Mouse (Mus musculus): Measurements from ENCODE around the gene Itga2b. TPM values are rescaled to one million over a fixed set of nuclear protein-coding genes. Genes with fewer than 3 reads are reported as not detected.

Itga2b gene
- polyA plus RNA-seq, 1 experiment from 2014 or later, result 5.4 TPM

DNA sequence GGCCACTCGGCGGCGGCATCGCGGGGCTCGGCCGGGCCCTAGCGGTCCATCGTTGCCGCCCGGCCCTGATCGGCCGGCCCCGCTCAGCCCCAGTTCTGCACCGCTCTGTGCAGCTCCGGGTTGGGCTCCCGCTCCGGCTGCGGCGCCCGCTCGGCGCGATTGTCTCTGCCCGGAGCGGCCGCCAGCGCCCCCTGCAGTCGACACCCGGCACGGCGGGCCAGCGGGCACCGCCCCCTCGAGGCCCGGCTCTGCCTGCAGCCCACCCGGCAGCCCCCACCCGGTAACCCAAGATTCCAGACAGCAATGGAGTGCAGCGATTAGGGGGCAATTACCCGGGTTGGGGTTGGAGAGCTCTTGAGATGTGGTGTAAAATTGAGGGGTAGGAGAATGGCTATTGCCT, 22.4 kb downstream of the Itga2b start, which contains the start of gene Fam171a2:
Gene Fam171a2, minus strand, starts transcription at position 186 of the 400 bp plus-strand sequence.
- Histone ChIP-seq H3K27ac (replicated peaks; ENCODE audit: low read depth, low read length) (peak within 1 kb of the TSS; percentile 98), H3K4me3 (replicated peaks; ENCODE audit: low read depth, low read length) (peak within 1 kb of the TSS; percentile 100), H3K9me3 (ENCODE audit: control insufficient read depth, low read length) (no peaks in the 10 kb centered on the region), H3K36me3 (ENCODE audit: control insufficient read depth, insufficient read depth, low read length) (peaks cover 15% of the 10 kb centered on the region), H3K4me1 (ENCODE audit: control insufficient read depth, insufficient read depth, low read length) (peaks cover 30% of the 10 kb centered on the region), H3K27me3 (ENCODE audit: control insufficient read depth, insufficient read depth, low read length) (no peaks in the 10 kb centered on the region), H3K9ac (replicated peaks; ENCODE audit: low read length) (peak within 1 kb of the TSS; percentile 100), H3K4me2 (ENCODE audit: low read length) (peak within 1 kb of the TSS; percentile 67)
- peak; percentile 93 for DNase-seq
- peak; percentile 82 for ATAC-seq (ENCODE audit: low FRiP score, low TSS enrichment)
- WGBS, result under 1% methylated on average over 35 of the region's 40 CpGs

DNA sequence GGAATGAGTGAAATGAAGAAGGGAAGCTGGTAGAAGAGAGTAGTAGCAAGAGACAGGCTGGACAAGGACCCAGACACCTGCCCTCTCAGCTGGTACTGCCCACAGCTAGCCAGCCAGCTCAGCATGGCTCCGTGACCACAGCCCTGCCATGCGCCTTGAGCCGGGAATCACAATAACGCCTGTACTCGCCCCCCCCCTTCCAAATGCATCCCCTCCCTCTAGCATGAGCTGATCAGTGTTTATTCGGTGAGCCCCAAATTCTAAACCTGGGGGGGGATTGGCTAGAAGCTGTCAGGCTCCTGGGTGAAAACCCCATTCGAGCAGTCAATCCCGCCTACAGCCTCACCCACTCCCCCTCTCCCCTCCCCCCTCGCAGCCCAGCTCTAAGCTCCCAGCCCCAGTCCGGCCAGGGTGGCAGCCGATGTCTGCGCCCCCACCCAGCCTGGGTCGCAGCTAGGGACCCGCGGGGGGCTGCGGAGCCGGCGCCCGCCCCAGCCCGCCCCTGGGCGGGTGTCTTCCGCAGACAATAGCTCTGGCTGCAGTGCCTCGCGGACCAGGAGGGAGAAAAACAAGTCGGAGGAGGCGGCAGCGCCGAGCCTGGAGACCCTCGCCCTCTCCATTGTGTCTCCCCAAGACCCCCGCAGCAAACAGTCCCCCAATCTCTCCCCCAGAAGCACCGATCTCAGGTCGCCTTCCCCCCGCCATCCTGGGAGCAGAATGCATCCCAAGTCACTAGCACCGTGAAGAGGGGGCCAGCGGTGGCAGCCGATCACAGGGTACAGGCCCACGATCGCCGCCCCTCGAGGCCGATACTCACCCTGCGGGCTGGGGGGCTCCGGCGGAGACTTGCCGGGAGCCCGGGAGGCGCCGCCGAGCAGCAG, 23.1 kb downstream of the Itga2b start:
- Histone ChIP-seq H3K27me3 (ENCODE audit: control insufficient read depth, insufficient read depth, low read length) (no peaks in the 10 kb centered on the region), H3K4me1 (ENCODE audit: control insufficient read depth, insufficient read depth, low read length) (peaks cover 30% of the 10 kb centered on the region), H3K9ac (replicated peaks; ENCODE audit: low read length) (peak overlapping the region; percentile 100), H3K4me3 (replicated peaks; ENCODE audit: low read depth, low read length) (peak overlapping the region; percentile 100), H3K27ac (replicated peaks; ENCODE audit: low read depth, low read length) (peak overlapping the region; percentile 98), H3K36me3 (ENCODE audit: control insufficient read depth, insufficient read depth, low read length) (peaks cover 19% of the 10 kb centered on the region), H3K9me3 (ENCODE audit: control insufficient read depth, low read length) (no peaks in the 10 kb centered on the region), H3K4me2 (ENCODE audit: low read length) (peak overlapping the region; percentile 67)
- under 1% methylated on average over 49 of the region's 49 CpGs for WGBS
- peak; percentile 81 for DNase-seq
- peak; percentile 66 for ATAC-seq (ENCODE audit: low FRiP score, low TSS enrichment)

DNA sequence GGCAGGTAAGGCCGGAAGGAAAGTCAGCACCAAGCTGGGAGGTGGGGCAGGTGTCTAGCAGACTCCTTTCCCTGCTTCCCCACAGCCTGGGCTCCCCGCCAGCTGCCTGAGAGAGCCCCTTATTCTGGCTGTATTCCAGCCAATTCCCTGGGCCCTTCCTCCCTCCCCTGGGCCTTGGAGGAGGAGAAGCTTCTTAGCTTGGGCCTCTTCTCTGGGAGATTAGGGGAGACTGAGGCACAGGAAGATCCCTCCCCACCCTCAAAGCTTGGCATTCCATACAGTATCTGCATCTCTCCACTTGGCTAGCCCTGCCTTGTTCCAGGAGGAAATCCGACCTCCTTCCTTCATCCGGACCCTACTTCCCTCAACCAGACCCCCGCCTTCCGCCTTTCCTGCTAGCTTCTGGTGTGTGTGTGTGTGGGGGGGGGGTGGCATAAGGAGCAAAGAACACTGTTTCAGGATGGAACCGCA, 24.0 kb downstream of the Itga2b start:
- no peaks in the 10 kb centered on the region for H3K9me3 ChIP-seq (ENCODE audit: control insufficient read depth, low read length)
- no peak for ATAC-seq (ENCODE audit: low FRiP score, low TSS enrichment)
- H3K4me1 ChIP-seq (ENCODE audit: control insufficient read depth, insufficient read depth, low read length), result peaks cover 30% of the 10 kb centered on the region
- 22% methylated on average over 7 of the region's 7 CpGs for WGBS
- peak overlapping the region; percentile 67 for H3K4me2 ChIP-seq (ENCODE audit: low read length)
- peak overlapping the region; percentile 100 for H3K4me3 ChIP-seq (replicated peaks; ENCODE audit: low read depth, low read length)
- H3K36me3 ChIP-seq (ENCODE audit: control insufficient read depth, insufficient read depth, low read length), result peaks cover 28% of the 10 kb centered on the region
- DNase-seq, result peak; percentile 82
- peak overlapping the region; percentile 100 for H3K9ac ChIP-seq (replicated peaks; ENCODE audit: low read length)
- H3K27me3 ChIP-seq (ENCODE audit: control insufficient read depth, insufficient read depth, low read length), result no peaks in the 10 kb centered on the region
- H3K27ac ChIP-seq (replicated peaks; ENCODE audit: low read depth, low read length), result peak overlapping the region; percentile 98

DNA sequence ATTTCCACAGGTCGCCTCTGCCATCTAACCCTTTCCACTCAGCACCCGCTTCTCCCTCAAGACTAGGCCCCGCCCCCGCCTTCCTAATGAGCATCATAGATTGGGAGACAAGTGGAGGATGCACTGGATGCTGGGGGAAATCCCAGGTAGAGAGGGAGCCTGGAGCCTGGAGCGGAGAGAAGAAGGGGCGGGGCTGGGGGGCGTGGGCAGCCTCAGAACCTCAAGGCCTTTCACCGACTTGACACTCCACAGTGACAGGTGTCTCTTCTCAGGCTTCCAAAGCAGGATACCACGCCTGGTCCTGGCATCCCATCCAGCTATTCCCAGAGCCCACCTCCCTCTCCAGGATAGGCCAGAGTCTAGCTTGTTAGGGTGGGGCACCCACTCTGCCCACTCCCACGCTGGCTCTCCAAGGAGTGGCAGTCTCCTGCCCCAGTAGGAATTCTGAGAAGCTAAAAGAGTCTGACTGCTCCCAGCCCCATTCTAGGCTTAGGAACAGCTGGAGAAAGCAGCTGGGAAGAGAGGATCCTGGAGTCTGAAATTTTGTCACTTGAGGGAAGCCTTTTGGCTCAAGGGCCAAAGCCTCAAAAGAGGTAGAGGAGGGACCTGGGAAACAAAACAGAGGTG, 24.5 kb downstream of the Itga2b start:
- no peak for ATAC-seq (ENCODE audit: low FRiP score, low TSS enrichment)
- Histone ChIP-seq H3K9me3 (ENCODE audit: control insufficient read depth, low read length) (no peaks in the 10 kb centered on the region), H3K27me3 (ENCODE audit: control insufficient read depth, insufficient read depth, low read length) (no peaks in the 10 kb centered on the region), H3K36me3 (ENCODE audit: control insufficient read depth, insufficient read depth, low read length) (peaks cover 33% of the 10 kb centered on the region), H3K4me2 (ENCODE audit: low read length) (peak overlapping the region; percentile 67), H3K27ac (replicated peaks; ENCODE audit: low read depth, low read length) (peak overlapping the region; percentile 98), H3K4me1 (ENCODE audit: control insufficient read depth, insufficient read depth, low read length) (peaks cover 30% of the 10 kb centered on the region), H3K4me3 (replicated peaks; ENCODE audit: low read depth, low read length) (peak overlapping the region; percentile 100), H3K9ac (replicated peaks; ENCODE audit: low read length) (peak overlapping the region; percentile 100)
- DNase-seq, result peak; percentile 42
- WGBS, result 8% methylated on average over 10 of the region's 10 CpGs

DNA sequence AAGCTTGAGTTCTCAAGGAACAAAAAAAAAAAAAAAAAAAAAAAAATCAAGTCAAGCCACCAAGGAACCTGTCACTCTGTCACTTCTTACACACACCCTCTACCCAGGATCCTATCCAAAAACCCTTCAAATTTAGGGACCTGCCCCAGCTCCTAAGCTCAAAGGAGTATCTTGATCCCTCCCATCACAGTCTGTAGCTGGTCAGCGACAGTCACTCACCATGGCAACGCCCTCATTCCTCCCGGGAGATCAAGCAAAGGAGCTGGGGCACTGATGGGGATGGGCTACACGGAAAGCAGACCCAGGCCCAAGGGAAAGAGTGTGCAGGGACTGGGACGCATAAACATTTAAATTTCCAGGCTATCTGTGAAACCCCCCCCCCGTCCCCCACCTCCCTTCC, 25.1 kb downstream of the Itga2b start:
- Histone ChIP-seq H3K36me3 (ENCODE audit: control insufficient read depth, insufficient read depth, low read length) (peaks cover 39% of the 10 kb centered on the region), H3K27me3 (ENCODE audit: control insufficient read depth, insufficient read depth, low read length) (no peaks in the 10 kb centered on the region), H3K4me2 (ENCODE audit: low read length) (peak overlapping the region; percentile 67), H3K27ac (replicated peaks; ENCODE audit: low read depth, low read length) (peak overlapping the region; percentile 98; the same call in 1 of the 2 replicates), H3K4me1 (ENCODE audit: control insufficient read depth, insufficient read depth, low read length) (peaks cover 30% of the 10 kb centered on the region), H3K4me3 (replicated peaks; ENCODE audit: low read depth, low read length) (peak overlapping the region; percentile 100), H3K9me3 (ENCODE audit: control insufficient read depth, low read length) (no peaks in the 10 kb centered on the region), H3K9ac (replicated peaks; ENCODE audit: low read length) (peak overlapping the region; percentile 100; the same call in 1 of the 2 replicates)
- ATAC-seq (ENCODE audit: low FRiP score, low TSS enrichment), result no peak
- DNase-seq, result peak; percentile 45
- WGBS, result 3% methylated on average over 6 of the region's 6 CpGs

DNA sequence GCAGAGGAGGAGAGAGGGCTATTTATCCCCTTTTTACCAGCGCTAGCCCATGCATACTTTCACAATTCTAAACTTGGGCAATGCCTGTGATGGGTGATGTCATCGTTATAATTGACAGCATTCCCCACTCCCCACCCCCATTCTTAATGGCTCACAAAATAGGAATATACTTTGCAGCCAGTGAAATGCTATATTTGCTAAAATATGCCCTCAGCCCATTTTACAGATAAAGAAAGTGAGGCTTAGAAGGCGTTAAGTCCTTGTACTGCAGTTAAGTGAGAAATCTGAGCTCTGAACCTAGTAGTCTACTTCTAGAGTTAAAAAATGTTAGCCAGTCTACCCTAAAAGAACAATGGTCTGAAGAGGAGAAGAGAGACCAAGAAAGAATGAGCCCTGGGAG, 25.6 kb downstream of the Itga2b start:
- WGBS, result 69% methylated on average over 3 of the region's 3 CpGs

DNA sequence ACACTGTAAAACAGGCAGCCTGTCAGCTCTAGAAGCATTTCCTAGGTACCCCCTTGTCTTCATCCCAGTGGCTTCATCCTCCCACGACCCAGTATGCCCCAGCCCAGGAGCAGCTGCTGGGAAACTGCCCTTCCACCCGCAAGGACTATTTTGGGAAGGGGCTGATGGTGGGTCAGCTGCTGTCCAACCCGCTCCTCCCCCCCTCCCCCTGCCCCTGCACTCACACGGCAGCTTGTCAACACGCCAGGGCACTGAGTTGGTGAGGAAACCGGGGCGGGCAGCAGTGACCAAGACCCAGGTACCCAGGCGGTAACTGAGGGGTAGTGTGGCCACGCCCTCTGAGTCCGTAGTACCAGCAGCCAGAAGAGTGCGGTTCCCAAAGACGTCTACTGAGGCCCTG, 26.2 kb downstream of the Itga2b start:
- H3K36me3 ChIP-seq (ENCODE audit: control insufficient read depth, insufficient read depth, low read length), result peaks cover 50% of the 10 kb centered on the region
- 72% methylated on average over 12 of the region's 12 CpGs for WGBS

More for the DNA sequence above, 25.6 kb downstream of the Itga2b start:
- no peak overlapping the region for H3K27ac ChIP-seq (replicated peaks; ENCODE audit: low read depth, low read length)
- peaks cover 30% of the 10 kb centered on the region for H3K4me1 ChIP-seq (ENCODE audit: control insufficient read depth, insufficient read depth, low read length)
- H3K4me3 ChIP-seq (replicated peaks; ENCODE audit: low read depth, low read length), result no peak overlapping the region
- no peak overlapping the region for H3K9ac ChIP-seq (replicated peaks; ENCODE audit: low read length)
- H3K9me3 ChIP-seq (ENCODE audit: control insufficient read depth, low read length), result no peaks in the 10 kb centered on the region
- peak overlapping the region; percentile 67; the same call in 1 of the 2 replicates for H3K4me2 ChIP-seq (ENCODE audit: low read length)
- DNase-seq (no peak), ATAC-seq (ENCODE audit: low FRiP score, low TSS enrichment) (no peak)
- H3K36me3 ChIP-seq (ENCODE audit: control insufficient read depth, insufficient read depth, low read length), result peaks cover 44% of the 10 kb centered on the region
- no peaks in the 10 kb centered on the region for H3K27me3 ChIP-seq (ENCODE audit: control insufficient read depth, insufficient read depth, low read length)

DNA sequence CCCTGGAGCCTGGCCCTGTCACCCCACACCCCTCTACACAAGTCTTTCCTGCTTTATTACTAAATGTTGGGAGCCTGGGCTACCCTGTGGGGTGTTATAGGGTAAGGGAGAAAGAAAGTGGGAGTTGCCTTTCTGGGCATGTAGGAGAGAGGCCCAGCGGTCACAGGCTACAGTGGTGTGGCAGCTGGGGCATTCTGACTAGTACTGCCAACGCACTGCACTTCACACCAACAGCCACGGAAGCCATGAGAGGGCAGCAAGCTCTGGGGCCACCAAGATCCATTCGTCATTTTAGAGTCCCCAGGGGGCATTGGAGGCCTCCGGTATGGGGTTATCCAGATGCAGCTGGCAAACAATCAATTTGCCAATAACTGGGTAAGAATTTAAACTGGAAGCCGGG, 27.8 kb downstream of the Itga2b start:
- no peak for ATAC-seq (ENCODE audit: low FRiP score, low TSS enrichment)
- Histone ChIP-seq H3K36me3 (ENCODE audit: control insufficient read depth, insufficient read depth, low read length) (peaks cover 66% of the 10 kb centered on the region), H3K27ac (replicated peaks; ENCODE audit: low read depth, low read length) (no peak overlapping the region), H3K4me1 (ENCODE audit: control insufficient read depth, insufficient read depth, low read length) (peaks cover 40% of the 10 kb centered on the region), H3K4me2 (ENCODE audit: low read length) (no peak overlapping the region), H3K27me3 (ENCODE audit: control insufficient read depth, insufficient read depth, low read length) (no peaks in the 10 kb centered on the region), H3K9me3 (ENCODE audit: control insufficient read depth, low read length) (no peaks in the 10 kb centered on the region), H3K4me3 (replicated peaks; ENCODE audit: low read depth, low read length) (no peak overlapping the region), H3K9ac (replicated peaks; ENCODE audit: low read length) (no peak overlapping the region)
- no peak for DNase-seq
- 91% methylated on average over 6 of the region's 6 CpGs for WGBS

More for the DNA sequence above, 26.2 kb downstream of the Itga2b start:
- no peaks in the 10 kb centered on the region for H3K27me3 ChIP-seq (ENCODE audit: control insufficient read depth, insufficient read depth, low read length)
- no peak for DNase-seq
- ATAC-seq (ENCODE audit: low FRiP score, low TSS enrichment), result no peak
- no peak overlapping the region for H3K4me3 ChIP-seq (replicated peaks; ENCODE audit: low read depth, low read length)
- no peak overlapping the region for H3K4me2 ChIP-seq (ENCODE audit: low read length)
- H3K9ac ChIP-seq (replicated peaks; ENCODE audit: low read length), result no peak overlapping the region
- H3K9me3 ChIP-seq (ENCODE audit: control insufficient read depth, low read length), result no peaks in the 10 kb centered on the region
- peaks cover 30% of the 10 kb centered on the region for H3K4me1 ChIP-seq (ENCODE audit: control insufficient read depth, insufficient read depth, low read length)
- H3K27ac ChIP-seq (replicated peaks; ENCODE audit: low read depth, low read length), result no peak overlapping the region
